Mouse (Mus musculus) layer of hippocampus, adult 6 months (tissue): ENCODE data around the gene Kcnh8. TPM values are rescaled to one million over a fixed set of nuclear protein-coding genes. Genes with fewer than 3 reads are reported as not detected.

Experiments
- long read RNA-seq, 2 experiments: library from polyadenylated mRNA; unstranded; transcript quantifications; one replicate each; pipeline ENCODE4 v2.0.0; 2019 to 2020
- polyA plus RNA-seq: library from polyadenylated mRNA; unstranded; fragments of <200 nt; fragmentation: Nextera tagmentation; gene quantifications from 2 replicates; pipeline ENCODE4 v1.2.3, GENCODE M21; 2021

Kcnh8 gene
- 0.14 and 0.24 TPM in 2 replicates for polyA plus RNA-seq
- long read RNA-seq, experiment 1: 0 reads
- long read RNA-seq, experiment 2, full-length matches to known transcripts: 1 of 3 reads
- long read RNA-seq, experiment 2, partial matches to known transcripts: 1 of 3 reads
- long read RNA-seq, experiment 2, other reads (novel, unspliced or antisense): 1 of 3 reads

GRCm38 (mm10) chr17:52602093-52602780 lies at the start of gene Kcnh8:
TSS of gene Kcnh8 (plus strand) at chr17:52602709.

